Mouse (Mus musculus): ENCODE measurements around the gene Slc13a1.

DNA sequence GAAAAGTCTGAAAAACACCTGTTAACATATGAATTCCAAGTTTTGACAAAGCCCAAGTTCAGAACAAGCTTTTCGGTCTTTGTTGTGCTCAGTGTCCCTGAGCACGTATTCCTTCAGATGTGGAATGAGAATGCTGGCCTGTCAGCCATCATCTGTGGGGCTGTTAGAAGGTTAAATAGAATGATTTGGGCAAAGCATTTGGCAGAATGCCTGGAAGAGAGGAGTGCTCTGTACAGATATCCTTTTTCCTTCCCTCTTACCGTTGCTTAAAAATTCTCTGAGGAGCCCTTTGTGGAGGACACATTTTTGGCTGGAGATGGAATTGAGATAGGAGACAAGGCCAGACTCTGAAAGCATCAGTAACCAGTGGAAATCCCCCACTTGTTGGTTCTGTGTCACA, 2.6 kb downstream of the Slc13a1 start:
- TF ChIP-seq CTCF (IDR thresholded peaks at IDR 0.05; ENCODE audit: low read depth) (no peak), EP300 (IDR thresholded peaks at IDR 0.05; ENCODE audit: low read depth) (no peak)
